Mouse (Mus musculus) frontal cortex, postnatal 25 days (tissue): ENCODE results near the gene Shisal1.
A peak's percentile ranks its signal among the peaks of the same experiment; 100 is the strongest.

Source experiments
- DNase-seq, 2 experiments: peaks; one replicate each; pipeline ENCODE4 v3.0.0; 2022; ENCODE audit warnings: low spot score in 2 of 2

The Shisal1 gene

GRCm38 (mm10) chr15:84446997-84447396 is at the start of gene Shisal1:
Shisal1 (minus strand) TSS chr15:84447097.
- no peak for DNase-seq

DNA sequence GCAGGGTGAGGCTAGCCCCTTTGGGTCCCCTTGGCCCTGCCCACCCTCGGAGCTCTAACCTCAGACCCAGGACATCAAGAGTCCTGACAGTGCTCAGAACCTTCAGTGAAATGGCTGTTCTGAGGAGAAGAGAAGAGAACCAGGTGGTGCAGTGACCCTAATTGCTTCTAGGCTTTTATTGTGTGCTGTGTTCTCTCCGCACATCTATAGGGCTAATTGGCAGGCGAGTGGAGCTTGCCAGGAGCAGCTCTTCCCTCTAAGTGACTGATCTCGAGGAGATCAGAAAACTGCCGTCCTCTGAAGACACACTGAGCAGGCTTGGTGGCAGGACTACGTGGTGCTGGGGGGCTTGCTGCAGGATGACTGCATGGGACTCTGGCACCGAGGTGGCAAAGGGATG is 43.6 kb upstream of the Shisal1 start:
- DNase-seq, result no peak

DNA sequence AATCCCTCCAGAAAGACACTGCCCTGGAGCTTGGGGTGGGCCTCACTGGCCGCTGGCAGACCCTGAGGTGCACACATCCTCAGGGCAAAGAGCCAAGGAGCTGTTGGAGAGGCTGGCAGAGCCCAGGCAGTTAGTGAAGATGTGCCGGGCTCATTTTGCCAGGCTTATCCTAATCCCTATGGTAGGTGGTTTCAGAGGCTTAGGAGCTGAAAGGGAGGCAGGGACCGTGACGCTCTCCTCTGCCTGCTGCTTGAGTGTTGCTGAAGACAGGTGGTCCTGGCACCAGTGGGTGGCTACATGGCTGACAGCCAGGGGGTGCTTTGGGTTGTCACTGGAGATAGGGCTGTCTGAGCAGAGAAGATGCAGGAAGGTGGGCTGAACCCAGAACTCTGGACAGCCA is 37.4 kb upstream of the Shisal1 start:
- no peak for DNase-seq

DNA sequence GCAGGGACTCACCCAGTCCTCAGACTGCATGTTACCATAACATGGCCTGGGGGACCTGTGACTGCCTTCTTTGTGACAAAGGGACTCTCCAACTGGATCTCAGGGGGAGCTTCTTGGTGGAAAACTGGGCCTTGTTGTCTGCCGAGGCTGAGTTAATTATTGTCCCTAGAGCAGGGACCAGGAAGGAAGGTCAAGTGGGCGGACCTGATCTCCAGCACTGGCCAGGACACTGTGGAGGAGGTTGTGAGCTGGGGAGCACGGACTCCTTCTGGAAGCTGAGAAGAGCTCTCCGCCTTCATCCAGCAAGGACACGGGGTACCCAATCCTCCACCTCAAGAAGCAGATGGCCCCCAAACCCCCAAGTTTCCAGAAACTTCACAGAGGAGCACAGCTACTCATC is 36.7 kb upstream of the Shisal1 start:
- no peak for DNase-seq

GRCm38 (mm10) chr15:84481259-84481877 is 34.5 kb upstream of the Shisal1 start:
- no peak for DNase-seq

- DNase-seq, result no peak
Observed at GRCm38 (mm10) chr15:84469391-84469790, 22.5 kb upstream of the Shisal1 start.

DNA sequence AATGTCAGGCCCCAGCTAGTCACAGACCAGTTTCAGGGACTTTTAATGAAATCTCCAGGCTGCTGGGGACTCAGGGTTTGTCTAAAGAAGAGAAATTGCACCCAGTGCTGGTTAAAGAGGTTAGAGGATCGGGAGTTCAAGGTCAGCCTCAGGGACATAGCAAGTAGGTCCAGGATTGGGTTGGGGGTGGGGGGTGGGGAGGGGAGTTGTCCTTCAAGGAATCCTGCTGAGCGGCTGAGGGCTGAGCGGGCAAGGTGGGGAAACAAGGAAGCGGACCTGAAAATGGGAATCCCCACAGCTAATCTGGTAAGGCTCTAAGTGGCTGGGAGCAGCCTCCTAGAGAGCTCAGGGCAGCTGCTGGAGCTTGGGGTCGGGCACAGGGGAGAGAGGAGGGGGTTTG is 20.9 kb upstream of the Shisal1 start:
- no peak for DNase-seq

GRCm38 (mm10) chr15:84466458-84467267 is 19.8 kb upstream of the Shisal1 start:
- no peak for DNase-seq

DNA sequence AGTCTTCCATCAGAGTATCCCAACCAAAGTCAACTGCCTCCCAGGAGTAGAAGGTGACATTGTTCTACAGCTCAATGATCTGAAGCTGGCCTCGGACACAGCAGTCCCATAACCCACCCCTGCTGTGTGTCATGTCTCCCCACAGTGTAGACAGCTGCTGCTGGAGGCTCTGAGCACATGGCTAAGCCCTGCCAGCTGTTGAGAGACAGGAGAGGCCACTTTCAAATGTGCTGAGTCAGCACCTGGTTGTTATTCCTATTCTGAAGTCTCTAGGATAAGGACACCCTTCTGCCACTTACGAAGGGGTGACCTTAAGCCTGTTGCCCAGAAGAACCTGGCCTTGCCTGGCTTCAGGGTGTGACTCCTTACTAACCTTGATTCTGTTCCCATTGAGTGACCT is 14.5 kb upstream of the Shisal1 start:
- DNase-seq, result no peak

GRCm38 (mm10) chr15:84458983-84459382 is 12.1 kb upstream of the Shisal1 start:
- no peak for DNase-seq

- no peak for DNase-seq
Observed at GRCm38 (mm10) chr15:84455286-84455685, 8.4 kb upstream of the Shisal1 start.

- no peak for DNase-seq
Observed at GRCm38 (mm10) chr15:84453091-84453490, 6.2 kb upstream of the Shisal1 start.

DNA sequence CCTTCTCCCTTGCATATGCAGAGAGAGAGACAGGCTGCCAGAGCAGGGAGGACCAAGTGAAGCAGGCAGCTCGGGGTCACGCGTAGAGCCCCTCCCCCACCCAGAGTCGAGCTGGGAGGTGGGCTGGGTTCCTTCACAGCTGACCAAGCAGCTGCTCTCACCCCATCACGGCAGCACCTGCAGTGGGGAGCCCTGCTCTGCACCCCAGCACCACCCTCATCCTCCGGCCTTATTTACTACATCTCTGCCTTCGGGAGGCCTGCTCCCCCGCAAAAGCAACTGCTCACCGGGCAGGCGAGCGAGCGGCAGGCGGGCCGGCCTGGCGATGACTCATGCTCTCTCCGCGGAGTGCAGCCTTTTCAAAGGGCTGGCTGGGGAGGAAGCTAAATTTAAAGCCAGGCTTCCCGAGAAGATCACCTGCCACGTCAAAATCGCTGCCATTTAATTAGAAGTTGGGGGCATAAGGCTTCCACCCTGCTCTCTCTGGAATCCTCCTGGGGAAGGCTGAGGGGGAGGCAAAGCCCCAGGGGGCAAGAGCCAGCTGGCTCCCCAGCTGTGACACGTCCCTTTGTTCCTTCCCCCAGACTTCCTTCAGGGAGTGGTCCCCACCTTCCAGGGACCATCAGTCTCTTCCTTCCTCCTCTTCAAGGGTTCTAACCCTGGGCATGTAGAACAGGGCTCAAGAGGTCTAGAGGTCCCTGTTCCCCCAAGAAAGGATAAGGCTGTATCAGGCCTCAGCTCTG is 3.7 kb upstream of the Shisal1 start:
- DNase-seq, result peak; percentile 43 to 65

DNA sequence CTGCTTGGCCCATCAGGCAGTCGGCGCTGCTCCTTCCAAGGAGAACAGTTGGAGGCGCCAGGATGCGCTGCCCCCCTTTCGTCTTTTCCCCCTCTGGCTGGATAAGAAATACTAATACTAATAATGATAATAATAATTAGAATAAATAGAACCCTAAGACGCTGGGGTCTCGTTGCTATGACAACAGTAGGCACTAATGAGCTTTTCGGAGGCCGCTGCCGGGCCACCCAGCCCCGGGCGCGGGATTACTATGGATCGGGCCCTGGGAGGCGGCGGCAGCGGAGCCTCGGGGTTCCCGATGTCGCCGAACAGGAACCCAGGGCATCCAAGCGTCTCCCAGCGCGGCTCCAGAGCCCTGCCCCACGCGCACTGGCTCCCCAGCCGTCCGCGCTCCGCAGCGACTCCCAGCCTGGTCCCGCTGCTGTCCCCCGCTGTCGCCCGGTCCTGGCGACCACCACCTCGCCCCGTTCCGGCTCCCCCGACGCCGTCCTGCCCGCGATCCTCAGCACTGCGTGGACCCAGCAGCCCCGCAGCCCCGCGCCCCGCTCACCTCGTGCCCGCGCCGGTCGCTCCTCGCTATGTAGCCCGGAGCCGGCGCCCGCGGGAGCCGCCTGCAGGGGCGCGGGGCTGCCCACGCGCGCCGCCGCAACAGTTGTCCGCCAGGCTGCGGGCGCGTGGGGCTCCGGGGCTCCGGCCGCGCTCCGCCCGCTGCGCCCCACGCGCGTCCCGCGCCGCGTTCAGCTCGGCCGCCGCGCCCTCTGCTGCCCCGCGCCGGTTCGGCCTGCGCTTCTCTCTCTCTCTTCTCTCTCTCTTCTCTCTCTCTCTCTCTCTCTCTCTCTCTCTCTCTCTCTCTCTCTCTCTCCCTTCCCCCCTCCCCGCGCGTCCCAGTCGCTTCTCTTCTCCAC is 833 bp downstream of the Shisal1 start:
- no peak for DNase-seq

GRCm38 (mm10) chr15:84444181-84444580 is 2.7 kb downstream of the Shisal1 start:
- DNase-seq, result no peak

GRCm38 (mm10) chr15:84443631-84444030 is 3.3 kb downstream of the Shisal1 start:
- no peak for DNase-seq

DNA sequence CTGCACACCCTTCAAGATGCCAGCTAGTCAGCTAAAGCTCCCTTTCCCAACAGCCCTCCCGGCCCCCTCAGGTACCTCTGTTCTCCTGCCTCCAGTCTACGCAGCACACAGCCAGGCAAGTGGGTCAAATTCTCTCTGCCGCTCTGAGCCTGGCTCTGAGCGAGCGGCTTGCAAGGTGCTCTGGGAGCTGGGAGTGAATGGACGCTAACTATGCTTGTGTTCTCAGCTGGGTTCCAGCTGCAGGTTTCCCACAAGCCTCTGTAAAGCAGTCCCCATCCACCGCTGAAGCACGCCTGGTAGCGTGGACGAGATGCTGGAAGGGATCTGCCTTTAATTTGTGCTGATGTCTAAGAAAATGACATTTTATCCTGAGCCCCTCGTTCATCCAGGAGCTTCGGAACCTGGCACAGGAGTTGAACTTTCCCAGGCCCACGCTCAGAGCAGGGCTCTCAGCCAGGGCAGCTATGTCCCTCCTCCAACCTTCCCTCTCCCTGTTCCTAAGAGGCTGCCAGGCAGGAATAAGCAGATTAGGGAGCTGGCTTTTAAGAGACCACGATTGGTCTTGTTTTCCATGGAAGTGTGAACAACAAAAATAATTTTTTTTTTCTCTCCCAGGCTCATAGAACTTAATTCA is 5.1 kb downstream of the Shisal1 start:
- no peak for DNase-seq

DNA sequence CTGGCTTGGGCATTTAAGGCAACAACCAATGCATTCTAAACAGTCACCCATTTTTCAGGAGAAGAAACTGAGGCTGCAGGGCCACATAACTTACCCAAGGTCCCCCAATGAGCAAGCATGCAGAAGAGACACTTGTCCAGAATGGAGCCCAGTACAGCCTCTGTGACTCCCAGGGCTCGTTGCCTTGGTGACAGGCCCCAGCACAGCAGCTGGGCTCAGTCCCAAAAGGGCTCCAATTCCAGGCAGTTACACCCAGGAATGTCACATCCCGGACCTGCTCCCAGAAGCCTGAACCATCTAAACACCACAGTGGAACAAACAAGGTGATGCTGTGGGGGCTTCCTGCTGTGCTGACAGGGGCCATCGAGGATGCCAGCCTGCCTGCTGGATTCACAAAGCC is 6.1 kb downstream of the Shisal1 start:
- DNase-seq, result no peak

- no peak for DNase-seq
Observed at GRCm38 (mm10) chr15:84433586-84434185, 13.2 kb downstream of the Shisal1 start.

DNA sequence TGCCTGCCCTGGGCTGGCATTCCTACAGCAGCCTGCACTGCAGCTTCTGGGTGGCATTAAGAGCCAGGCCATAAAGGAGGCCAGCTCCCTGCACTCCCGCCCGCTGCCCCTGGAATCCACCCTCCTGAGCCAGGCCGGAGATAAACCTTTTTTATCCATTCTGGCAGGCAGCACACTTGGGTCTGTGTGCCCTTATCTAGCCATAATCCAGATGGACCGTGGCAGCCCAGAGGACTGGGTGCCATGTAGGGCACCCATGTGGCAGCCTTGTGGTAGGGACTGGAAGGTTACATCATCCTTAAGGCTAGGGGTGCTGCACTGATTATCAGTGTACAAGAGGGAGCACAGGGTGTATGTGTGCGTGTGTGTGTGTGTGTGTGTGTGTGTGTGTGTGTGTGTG is 16.4 kb downstream of the Shisal1 start:
- DNase-seq, result no peak

- DNase-seq, result no peak
Observed at GRCm38 (mm10) chr15:84427624-84428023, 19.3 kb downstream of the Shisal1 start.
